Mouse (Mus musculus) cerebellum, adult 2 months (tissue): ENCODE results near the gene Gm5458. TPM values are rescaled to one million over a fixed set of nuclear protein-coding genes. Genes with fewer than 3 reads are reported as not detected.
"Not testable (repeated sequence)": the region's sequence is repeated elsewhere in the genome, so short reads cannot be mapped to it uniquely, and the experiment has no call there.

Source experiments
- DNase-seq, 2 experiments: peaks; one replicate each; pipeline ENCODE4 v3.0.0; 2021
- H3K27ac ChIP-seq: fragments of 200-500 bp; 2 replicates; pipeline ENCODE4 v1.5.1; 2012; ENCODE audit warnings: low read length, control low read depth, inconsistent platforms; ENCODE audit not compliant: insufficient read depth
- H3K27me3 ChIP-seq: fragments of 200-500 bp; 2 replicates; pipeline ENCODE4 v1.6.1; 2012; ENCODE audit warnings: inconsistent platforms, mild to moderate bottlenecking, low read length, moderate library complexity; ENCODE audit not compliant: control insufficient read depth, insufficient read depth
- H3K4me1 ChIP-seq: fragments of 200-500 bp; 2 replicates; pipeline ENCODE4 v1.6.1; 2011; ENCODE audit warnings: low read length; ENCODE audit not compliant: control insufficient read depth, insufficient read depth
- H3K4me3 ChIP-seq: fragments of 200-500 bp; replicated peaks from 2 replicates; pipeline ENCODE3; 2011; ENCODE audit warnings: mild to moderate bottlenecking, low read depth, low read length, control low read depth; ENCODE audit not compliant: insufficient read depth
- CTCF ChIP-seq: fragments of 200-500 bp; IDR thresholded peaks from 2 replicates; pipeline ENCODE4 v1.5.1; 2011; ENCODE audit warnings: low read depth, mild to moderate bottlenecking, control low read depth, low read length, moderate library complexity, borderline replicate concordance; ENCODE audit not compliant: insufficient read depth
- POLR2A ChIP-seq: fragments of 200-500 bp; IDR thresholded peaks from 2 replicates; pipeline ENCODE4 v1.6.1; 2011; ENCODE audit warnings: low read length, control low read depth, borderline replicate concordance; ENCODE audit not compliant: insufficient read depth
- WGBS: fragments of 180-500 bp; shearing (Covaris S2); methylation state at CpG from one replicate; pipeline ENCODE4 v1.1.7; 2018; 5-methylcytosine and 5-hydroxymethylcytosine counted together
- polyA plus RNA-seq: library from polyadenylated mRNA; depleted of rRNA; stranded (reverse); fragments of >200 nt; gene quantifications from 2 replicates; pipeline ENCODE4 v1.2.3, GENCODE M21; 2012; rRNA removed

The Gm5458 gene
- not detected in 2 replicates for polyA plus RNA-seq

DNA sequence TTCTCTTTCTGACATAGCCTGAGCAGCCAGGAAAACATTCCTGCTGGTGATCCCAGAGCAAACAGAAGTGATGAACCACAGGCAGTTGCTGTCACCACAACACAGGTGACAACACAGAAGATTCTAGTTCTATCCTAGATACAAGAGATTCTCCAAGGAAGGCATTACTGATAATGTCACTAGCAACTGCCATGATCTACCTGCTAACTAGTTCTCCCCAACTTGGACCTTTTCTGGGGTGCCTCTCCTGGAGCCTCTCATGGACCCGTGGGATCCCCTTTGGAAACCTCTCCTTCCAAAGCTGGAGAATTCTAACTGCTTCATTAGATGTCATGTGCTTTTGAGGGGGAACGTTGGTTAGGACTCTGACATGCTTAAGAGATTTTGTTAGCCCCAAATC lies at the start of gene Gm5458:
TSS of gene Gm5458 (minus strand) at position 101 of the 400 bp plus-strand sequence.
- DNase-seq, H3K27ac ChIP-seq, H3K4me3 ChIP-seq, H3K27me3 ChIP-seq, H3K4me1 ChIP-seq: not testable (repeated sequence)
- 87% methylated on average over 2 of the region's 2 CpGs for WGBS

DNA sequence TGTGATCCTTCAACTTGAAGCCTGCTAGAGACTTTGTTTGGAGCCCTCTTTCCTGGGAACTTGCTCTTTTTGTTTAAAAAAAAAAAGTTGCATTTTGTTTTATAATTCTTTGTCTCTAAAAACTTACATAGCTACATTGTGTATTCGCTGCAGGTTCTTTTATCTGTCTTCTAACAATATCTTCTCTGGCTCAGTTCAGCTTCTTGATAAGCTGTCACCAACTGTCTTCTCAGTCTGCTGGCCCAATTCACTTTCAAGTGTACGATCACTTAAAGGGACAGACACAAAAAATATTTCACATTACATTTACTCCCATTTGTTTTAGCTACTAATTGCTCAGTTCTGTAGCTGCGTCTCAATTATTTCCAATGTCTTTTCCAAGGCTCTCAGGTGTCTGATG lies 43.9 kb upstream of the Gm5458 start:
- DNase-seq = no peak
- H3K27me3 ChIP-seq = no peaks in the 10 kb centered on the region
- no peak overlapping the region for H3K4me3 ChIP-seq
- 70% methylated on average over 3 of the region's 3 CpGs for WGBS
- no peaks in the 10 kb centered on the region for H3K4me1 ChIP-seq
- no peak for TF ChIP-seq POLR2A
- TF ChIP-seq CTCF = no peak
- H3K27ac ChIP-seq = no peak overlapping the region

DNA sequence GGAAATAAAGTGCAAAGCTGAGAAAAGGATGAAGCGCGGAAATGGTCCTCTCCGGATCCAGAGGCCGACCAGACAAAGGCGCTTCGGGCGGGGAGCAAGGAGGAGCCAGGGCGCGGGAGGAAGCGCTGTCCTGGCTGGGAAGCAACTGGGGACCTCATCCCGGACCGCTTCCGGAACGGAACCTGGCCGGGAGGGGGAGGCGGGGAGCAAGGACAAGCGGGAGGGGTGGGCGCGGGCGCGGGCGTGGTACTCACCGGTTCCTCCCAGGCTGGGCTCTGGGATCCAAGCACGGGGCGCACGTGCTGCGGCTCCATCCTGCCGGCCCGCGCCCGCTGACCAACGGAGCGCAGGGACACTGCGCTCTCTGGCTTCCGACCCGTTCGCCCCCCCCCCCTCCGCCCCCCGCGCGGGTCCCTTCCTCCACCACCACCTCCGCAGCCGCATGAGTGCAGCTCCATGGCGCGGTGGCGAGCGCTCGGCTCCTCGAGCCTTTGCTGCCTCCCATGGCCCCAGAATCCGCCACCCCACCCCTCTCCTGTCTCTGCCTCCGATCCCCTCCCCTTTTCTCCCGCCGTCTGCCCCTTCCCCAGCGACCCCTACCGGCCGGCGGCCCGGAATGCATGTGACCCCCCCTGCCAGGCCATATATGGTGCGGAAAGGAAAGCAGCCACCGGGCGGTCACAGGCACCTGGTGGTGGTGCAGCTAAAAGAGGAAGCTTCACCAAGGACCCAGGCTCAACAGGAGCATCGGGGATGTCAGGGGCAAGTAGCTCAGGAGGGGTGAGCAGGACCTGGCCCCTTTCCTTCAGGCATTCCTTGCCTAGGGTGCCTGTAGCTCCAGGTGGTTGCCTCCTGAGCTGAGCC lies 17.3 kb downstream of the Gm5458 start, which contains the start of gene Gm2237:
TSS of gene Gm2237 (minus strand) at position 332 of the 864 bp plus-strand sequence.
- DNase-seq = peak; percentile 10 to 22
- under 1% methylated on average over 41 of the region's 62 CpGs for WGBS
- not testable (repeated sequence) for H3K4me1 ChIP-seq, H3K4me3 ChIP-seq, H3K27ac ChIP-seq, H3K27me3 ChIP-seq

DNA sequence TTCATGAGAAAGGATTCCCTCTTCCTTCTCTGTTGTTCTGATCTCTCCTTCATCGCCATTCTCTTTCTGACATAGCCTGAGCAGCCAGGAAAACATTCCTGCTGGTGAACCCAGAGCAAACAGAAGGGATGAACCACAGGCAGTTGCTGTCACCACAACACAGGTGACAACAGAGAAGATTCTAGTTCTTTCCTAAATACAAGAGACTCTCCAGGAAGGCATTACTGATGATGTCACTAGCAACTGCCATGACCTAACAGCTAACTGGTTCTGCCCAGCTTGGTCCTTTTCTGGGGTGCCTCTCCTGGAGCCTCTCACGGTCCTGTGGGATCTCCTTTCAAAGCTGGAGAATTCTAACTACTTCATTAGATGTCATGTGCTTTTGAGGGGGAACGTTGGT lies 52.5 kb downstream of the Gm5458 start, which contains the start of gene Gm2244:
TSS of gene Gm2244 (minus strand) at position 101 of the 400 bp plus-strand sequence.
- not testable (repeated sequence) for H3K4me3 ChIP-seq, H3K27me3 ChIP-seq, DNase-seq, H3K4me1 ChIP-seq, H3K27ac ChIP-seq
- WGBS = 85% methylated on average over 1 of the region's 3 CpGs

Other genes starting within 250 kb of the Gm5458 start
- gene Gm21738, start 183.7 kb downstream of the Gm5458 start, polyA plus RNA-seq = 0.39 and 0.43 TPM in 2 replicates
- 0.08 TPM in 1 of 2 replicates, not detected in the other for gene Gm2244, start 52.6 kb downstream of the Gm5458 start, polyA plus RNA-seq
- 3.7 and 4.4 TPM in 2 replicates for gene Gm2237, start 17.4 kb downstream of the Gm5458 start, polyA plus RNA-seq
- 1.5 and 2.2 TPM in 2 replicates for gene Nid2, start 148.7 kb upstream of the Gm5458 start, polyA plus RNA-seq
- 78.5 and 80.7 TPM in 2 replicates for gene Rtraf, start 221.2 kb upstream of the Gm5458 start, polyA plus RNA-seq